Mouse (Mus musculus) brown adipose tissue, adult 24 weeks (tissue): Measurements from ENCODE around the gene Nxf7. TPM values are rescaled to one million over a fixed set of nuclear protein-coding genes. Genes with fewer than 3 reads are reported as not detected.

Source experiments
- polyA plus RNA-seq: library from polyadenylated mRNA; stranded (reverse); fragments of >200 nt; gene quantifications from 2 replicates; pipeline ENCODE4 v1.2.4, GENCODE M21; 2012; ENCODE audit not compliant: missing spikeins, insufficient read depth, insufficient read length

Nxf7 gene
- polyA plus RNA-seq, 1 experiment: not detected

Other genes starting within 250 kb of the Nxf7 start
- not detected in 2 replicates for gene Gm5128, start 225.5 kb downstream of the Nxf7 start, polyA plus RNA-seq
- gene Gm7903, start 164.9 kb downstream of the Nxf7 start, polyA plus RNA-seq: not detected in 2 replicates
- not detected in 2 replicates for gene AV320801, start 104.2 kb downstream of the Nxf7 start, polyA plus RNA-seq
- gene Prame, start 28.9 kb upstream of the Nxf7 start, polyA plus RNA-seq: not detected in 2 replicates
- gene Tcp11x2, start 95.0 kb upstream of the Nxf7 start, polyA plus RNA-seq: not detected in 2 replicates
- gene Tmsb15a, start 126.5 kb upstream of the Nxf7 start, polyA plus RNA-seq: not detected in 2 replicates
- 2.4 and 4.4 TPM in 2 replicates for gene Armcx5, start 144.0 kb upstream of the Nxf7 start, polyA plus RNA-seq
- gene Gprasp1, start 144.0 kb upstream of the Nxf7 start, polyA plus RNA-seq: 11.1 and 21.5 TPM in 2 replicates
- gene Bhlhb9, start 198.8 kb upstream of the Nxf7 start, polyA plus RNA-seq: 5.0 and 5.7 TPM in 2 replicates
- gene Gprasp2, start 240.3 kb upstream of the Nxf7 start, polyA plus RNA-seq: not detected in 2 replicates